Comparison of ENCODE assay signal across 7 mouse cellular contexts in genomic region chr11:102447497-102447896, GRCm38 (mm10). TPM values are rescaled to one million over a fixed set of nuclear protein-coding genes. Genes with fewer than 3 reads are reported as not detected.
DNase-seq lines count a peak whose midpoint lies in the region; ATAC-seq and TF ChIP-seq lines count a peak whose summit lies in the region.

Gene Fam171a2, minus strand, starts transcription at chr11:102447682.

- peak; percentile 60 for ATAC-seq in Patski
- ATAC-seq in forebrain, embryonic 13.5 days, result peak; percentile 85
- peak; percentile 71 for ATAC-seq in lung, postnatal 0 days

- CTCF ChIA-PET in Patski (lab: Charles Lee), result interaction anchor here (0.9 to 2.9 kb wide), 6 partner anchors 8 to 25 kb away, joined by 3 to 11 read pairs (median 4); partner anchors contain the start of gene Grn

- WGBS in forebrain, embryonic 13.5 days, result under 1% methylated on average over 33 of the region's 40 CpGs
- WGBS in lung, postnatal 0 days, result 5% methylated on average over 27 of the region's 40 CpGs

- peaks cover 4% of the 10 kb centered on the region for H3K27me3 ChIP-seq in Patski
- peaks cover 28% of the 10 kb centered on the region; the same call in 1 of the 2 replicates for H3K27me3 ChIP-seq in forebrain, embryonic 13.5 days
- no peaks in the 10 kb centered on the region for H3K27me3 ChIP-seq in lung, postnatal 0 days (replicated peaks; ENCODE audit: insufficient read depth, low read length)

- H3K4me2 ChIP-seq in forebrain, embryonic 13.5 days, result peak within 1 kb of the TSS; percentile 97
- H3K4me2 ChIP-seq in lung, postnatal 0 days (replicated peaks; ENCODE audit: low read depth, low read length), result peak within 1 kb of the TSS; percentile 99

- H3K4me1 ChIP-seq in forebrain, embryonic 13.5 days, result peaks cover 42% of the 10 kb centered on the region
- H3K4me1 ChIP-seq in lung, postnatal 0 days (ENCODE audit: insufficient read depth, low read depth, low read length), result peaks cover 11% of the 10 kb centered on the region

- peak within 1 kb of the TSS; percentile 99 for H3K9ac ChIP-seq in forebrain, embryonic 13.5 days
- peak within 1 kb of the TSS; percentile 50 for H3K9ac ChIP-seq in lung, postnatal 0 days (replicated peaks; ENCODE audit: low read depth)

- intact Hi-C loops in heart, postnatal 14 days (cut with DNase I), result no loop called here

- no peak for TF ChIP-seq EP300 in lung, postnatal 0 days (IDR thresholded peaks at IDR 0.05)

- no peaks in the 10 kb centered on the region for H3K9me3 ChIP-seq in forebrain, embryonic 13.5 days (replicated peaks)
- no peaks in the 10 kb centered on the region for H3K9me3 ChIP-seq in lung, postnatal 0 days (ENCODE audit: low read length)

- POLR2A ChIA-PET in Patski (lab: Charles Lee), result interaction anchor here (1.0 to 1.3 kb wide), 2 partner anchors 17 to 154 kb away, joined by 3 read pairs; partner anchors contain the start of gene Grn

- in situ Hi-C loops in Patski (cut with MboI; ENCODE audit: low pct_unique_long_range_greater_than_20kb), result no loop called here

- no peak for TF ChIP-seq CTCF in Patski (IDR thresholded peaks at IDR 0.05)
- TF ChIP-seq CTCF in lung, postnatal 0 days (IDR thresholded peaks at IDR 0.05), result peak; percentile 75

- peak within 1 kb of the TSS; percentile 94 for H3K4me3 ChIP-seq in forebrain, embryonic 13.5 days
- H3K4me3 ChIP-seq in lung, postnatal 0 days (ENCODE audit: low read depth, low read length), result peak within 1 kb of the TSS; percentile 78

- no peak for DNase-seq in Patski (ENCODE audit: low read depth, low spot score)
- DNase-seq in cerebellum, adult 11-12 months, result peak; percentile 80
- DNase-seq in heart, postnatal 14 days, result peak; percentile 90 to 92
- DNase-seq in layer of hippocampus, postnatal 10 days (ENCODE audit: low spot score in 2 of 2), result peak; percentile 92 to 94
- peak; percentile 78 for DNase-seq in lung, postnatal 0 days (ENCODE audit: low spot score)
- peak; percentile 88 for DNase-seq in retina, embryonic 14.5 days (ENCODE audit: low spot score)

- H3K27ac ChIP-seq in forebrain, embryonic 13.5 days, result peak within 1 kb of the TSS; percentile 98
- H3K27ac ChIP-seq in lung, postnatal 0 days (ENCODE audit: low read length), result peak within 1 kb of the TSS; percentile 66

- H3K36me3 ChIP-seq in forebrain, embryonic 13.5 days (ENCODE audit: poor library complexity, severe bottlenecking), result peaks cover 13% of the 10 kb centered on the region
- H3K36me3 ChIP-seq in lung, postnatal 0 days (ENCODE audit: insufficient read depth, low read length), result no peaks in the 10 kb centered on the region

RNA-seq across cellular contexts. Expression of gene Fam171a2, which starts in this region (rescaled TPM):
- 13.1 TPM for polyA plus RNA-seq in Patski (2021)
- polyA plus RNA-seq in forebrain, embryonic 13.5 days (2015; fragmentation: Nextera tagmentation; extraction: Ambion mirVana), result 8.5 and 9.3 TPM in 2 replicates
- total RNA-seq in heart, postnatal 14 days (2021), result 10 to 100 TPM; 10.5 to 11.4 TPM
- 100 to 1,000 TPM; 115 TPM for total RNA-seq in layer of hippocampus, postnatal 10 days (2021)
- polyA plus RNA-seq in lung, postnatal 0 days (2015; fragmentation: Nextera tagmentation; extraction: Ambion mirVana), result 3.2 and 3.4 TPM in 2 replicates

Comparison
In these comparisons a context has a peak if more than half of its experiments do, and no peak if none do; other contexts are left out.
1. RNA of gene Fam171a2 (total RNA-seq): 115 TPM in layer of hippocampus, postnatal 10 days; 10.5 to 11.4 TPM in heart, postnatal 14 days; every median in the first group is over 4 times any median in the second.
2. Peak in every context shown above with its lines, with median percentiles within 50 percentile points of each other: ATAC-seq.